Mouse (Mus musculus) heart, adult 11 months (tissue): ENCODE data around the gene Glt28d2.

Experiments used
- DNase-seq: peaks from one replicate; pipeline ENCODE4 v3.0.0; 2022

The Glt28d2 gene

GRCm38 (mm10) chr3:85887239-85887827 lies at the start of gene Glt28d2, which contains the start of gene Gm37240:
Glt28d2 (minus strand) TSS chr3:85887516.
Gm37240 (minus strand) TSS chr3:85887518.
- peak; percentile 99 for DNase-seq

GRCm38 (mm10) chr3:85933586-85933985 lies 46.3 kb upstream of the Glt28d2 start:
- DNase-seq, result peak; percentile 71

- DNase-seq, result peak; percentile 50
Observed at GRCm38 (mm10) chr3:85931859-85932258, 44.5 kb upstream of the Glt28d2 start.

GRCm38 (mm10) chr3:85930671-85931255 lies 43.4 kb upstream of the Glt28d2 start:
- DNase-seq, result peak; percentile 37

GRCm38 (mm10) chr3:85929711-85930110 lies 42.4 kb upstream of the Glt28d2 start:
- DNase-seq, result peak; percentile 91

- peak; percentile 89 for DNase-seq
Observed at GRCm38 (mm10) chr3:85928140-85928611, 40.9 kb upstream of the Glt28d2 start.

GRCm38 (mm10) chr3:85927296-85927695 lies 40.0 kb upstream of the Glt28d2 start:
- DNase-seq, result peak; percentile 77

GRCm38 (mm10) chr3:85923954-85924945 lies 36.9 kb upstream of the Glt28d2 start:
- peak; percentile 91 for DNase-seq

GRCm38 (mm10) chr3:85923343-85923742 lies 36.0 kb upstream of the Glt28d2 start:
- DNase-seq, result peak; percentile 80

GRCm38 (mm10) chr3:85922331-85922730 lies 35.0 kb upstream of the Glt28d2 start:
- DNase-seq, result peak; percentile 94

- peak; percentile 55 for DNase-seq
Observed at GRCm38 (mm10) chr3:85920671-85921070, 33.4 kb upstream of the Glt28d2 start.

GRCm38 (mm10) chr3:85917600-85917999 lies 30.3 kb upstream of the Glt28d2 start:
- DNase-seq, result peak; percentile 12

GRCm38 (mm10) chr3:85914806-85915205 lies 27.5 kb upstream of the Glt28d2 start:
- peak; percentile 70 for DNase-seq

- peak; percentile 67 for DNase-seq
Observed at GRCm38 (mm10) chr3:85907136-85907535, 19.8 kb upstream of the Glt28d2 start.

GRCm38 (mm10) chr3:85904371-85904770 lies 17.1 kb upstream of the Glt28d2 start:
- DNase-seq, result peak; percentile 27

GRCm38 (mm10) chr3:85895020-85895419 lies 7.7 kb upstream of the Glt28d2 start:
- peak; percentile 13 for DNase-seq

GRCm38 (mm10) chr3:85891571-85891970 lies 4.3 kb upstream of the Glt28d2 start:
- DNase-seq, result peak; percentile 83

GRCm38 (mm10) chr3:85888221-85888671 lies 930 bp upstream of the Glt28d2 start:
- peak; percentile 97 for DNase-seq

- peak; percentile 92 for DNase-seq
Observed at GRCm38 (mm10) chr3:85886636-85887238, 579 bp downstream of the Glt28d2 start.

GRCm38 (mm10) chr3:85885906-85886305 lies 1.4 kb downstream of the Glt28d2 start:
- DNase-seq, result no peak

GRCm38 (mm10) chr3:85880687-85881086 lies 6.6 kb downstream of the Glt28d2 start:
- DNase-seq, result peak; percentile 83

GRCm38 (mm10) chr3:85880068-85880467 lies 7.2 kb downstream of the Glt28d2 start:
- peak; percentile 74 for DNase-seq

GRCm38 (mm10) chr3:85878911-85879310 lies 8.4 kb downstream of the Glt28d2 start:
- DNase-seq, result peak; percentile 85
